Mouse (Mus musculus): ENCODE data around the gene Uhmk1. TPM values are rescaled to one million over a fixed set of nuclear protein-coding genes. Genes with fewer than 3 reads are reported as not detected.

Gene Uhmk1
- total and polyA plus RNA-seq, 3 experiments: 22.7 to 32.5 (median 25.0) TPM

DNA sequence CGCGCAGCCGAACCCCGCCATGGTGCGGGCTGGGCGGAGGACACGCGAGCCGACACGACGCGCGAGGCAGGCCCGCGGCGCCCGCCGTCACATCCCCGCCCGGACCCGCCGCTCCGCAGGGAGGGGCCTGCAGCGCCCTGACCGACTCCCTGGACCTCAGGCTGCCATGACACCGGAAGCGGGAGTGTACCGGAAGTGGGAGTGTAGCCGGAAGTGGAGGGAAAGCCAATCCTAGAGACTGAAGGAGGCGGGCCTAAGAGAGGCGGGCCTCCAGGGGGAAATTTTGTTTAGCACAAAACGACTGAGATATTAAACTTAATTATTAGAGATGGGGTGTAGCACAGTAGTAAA lies 40.3 kb upstream of the Uhmk1 start:
- H3K4me1 ChIP-seq (ENCODE audit: control insufficient read depth in 1 of 2, insufficient read depth in 2 of 2): no peaks in the 10 kb centered on the region
- dilution Hi-C loops (cut with MboI; ENCODE audit: extremely low pct_ligation_motif_present, extremely low pct_unique_long_range_greater_than_20kb, low sequenced_read_pairs): no loop called here
- H3K27ac ChIP-seq (ENCODE audit: insufficient read depth, low read depth): no peak overlapping the region
- H3K9me3 ChIP-seq (replicated peaks; ENCODE audit: low read length): no peaks in the 10 kb centered on the region
- DNase-seq (ENCODE audit: extremely low read depth): no peak
- no peak overlapping the region for H3K4me3 ChIP-seq (replicated peaks in 1 of 3; ENCODE audit: low read depth in 2 of 3, low read length in 2 of 3, poor library complexity in 1 of 3)
- no peak overlapping the region for H3K4me2 ChIP-seq (ENCODE audit: insufficient read depth, low read depth, poor library complexity, severe bottlenecking)
- no peaks in the 10 kb centered on the region for H3K36me3 ChIP-seq (replicated peaks in 1 of 2; ENCODE audit: control insufficient read depth in 1 of 2, insufficient read depth in 1 of 2, low read length in 1 of 2)
- H3K27me3 ChIP-seq (replicated peaks): no peaks in the 10 kb centered on the region
- no peak overlapping the region for H3K9ac ChIP-seq (ENCODE audit: insufficient read depth, low read depth)
- no peak for TF ChIP-seq MEF2A (IDR thresholded peaks at IDR 0.05; ENCODE audit: borderline replicate concordance, low read depth, low read length)
- no peak for TF ChIP-seq MYC (IDR thresholded peaks at IDR 0.05; ENCODE audit: low read depth, low read length)
- TF ChIP-seq SIN3A (IDR thresholded peaks at IDR 0.05; ENCODE audit: low read length): no peak
- no peak for TF ChIP-seq POLR2A (IDR thresholded peaks at IDR 0.05; ENCODE audit: low read depth, low read length)
- TF ChIP-seq HCFC1 (IDR thresholded peaks at IDR 0.05; ENCODE audit: low read depth, low read length): no peak
- TF ChIP-seq MXI1 (IDR thresholded peaks at IDR 0.05; ENCODE audit: low read depth, low read length): no peak
- no peak for TF ChIP-seq USF2 (conservative IDR thresholded peaks at IDR 0.05; ENCODE audit: low read depth, low read length)
- no peak for TF ChIP-seq JUN (IDR thresholded peaks at IDR 0.05; ENCODE audit: insufficient read depth, low read depth, low read length)
- no peaks in the 10 kb centered on the region for H3K79me2 ChIP-seq (replicated peaks; ENCODE audit: control insufficient read depth, extremely low read depth, insufficient read depth, poor library complexity, severe bottlenecking)
- in situ Hi-C loops (cut with MboI; ENCODE audit: low pct_ligation_motif_present, low pct_unique_long_range_greater_than_20kb, low sequenced_read_pairs): no loop called here

DNA sequence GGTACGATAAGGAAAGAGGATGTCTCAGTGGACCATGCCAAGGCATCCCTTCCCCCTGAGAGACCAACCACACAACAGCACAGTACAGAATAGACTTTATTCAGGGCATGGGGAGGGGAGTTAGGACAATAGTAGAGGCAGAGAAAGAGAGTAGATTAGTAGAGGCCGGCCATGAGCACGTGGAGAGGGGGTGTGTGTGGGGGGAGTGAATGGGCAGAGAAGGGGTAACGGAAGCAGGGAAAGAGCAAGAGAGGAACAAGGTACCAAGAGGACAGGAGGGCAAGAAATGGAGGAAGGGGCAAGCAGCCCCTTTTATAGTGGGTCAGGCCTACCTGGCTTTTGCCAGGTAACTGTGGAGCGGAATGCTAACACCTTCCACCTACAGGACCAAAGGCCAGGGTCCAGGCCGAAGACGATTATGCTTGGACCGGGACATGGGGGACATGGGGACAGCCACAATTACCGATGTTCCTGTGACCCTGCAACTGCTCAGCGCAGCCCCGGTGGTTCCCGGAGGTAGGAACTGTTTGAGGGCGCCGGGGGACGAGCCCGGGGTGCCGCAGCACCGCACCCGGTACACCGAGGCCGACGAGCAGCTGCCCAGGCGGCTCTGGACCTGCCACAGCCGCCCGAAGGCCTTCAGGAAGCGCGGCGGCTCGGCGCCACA lies 39.8 kb upstream of the Uhmk1 start:
- H3K4me2 ChIP-seq (ENCODE audit: insufficient read depth, low read depth, poor library complexity, severe bottlenecking): no peak overlapping the region
- in situ Hi-C loops (cut with MboI; ENCODE audit: low pct_ligation_motif_present, low pct_unique_long_range_greater_than_20kb, low sequenced_read_pairs) (no loop called here), dilution Hi-C loops (cut with MboI; ENCODE audit: extremely low pct_ligation_motif_present, extremely low pct_unique_long_range_greater_than_20kb, low sequenced_read_pairs) (no loop called here)
- no peaks in the 10 kb centered on the region for H3K79me2 ChIP-seq (replicated peaks; ENCODE audit: control insufficient read depth, extremely low read depth, insufficient read depth, poor library complexity, severe bottlenecking)
- H3K9me3 ChIP-seq (replicated peaks; ENCODE audit: low read length): no peaks in the 10 kb centered on the region
- no peak for TF ChIP-seq NRF1 (IDR thresholded peaks at IDR 0.05; ENCODE audit: low read depth, low read length)
- no peak for TF ChIP-seq MEF2A (IDR thresholded peaks at IDR 0.05; ENCODE audit: borderline replicate concordance, low read depth, low read length)
- TF ChIP-seq TCF12 (IDR thresholded peaks at IDR 0.05; ENCODE audit: low read depth, low read length): no peak
- TF ChIP-seq POLR2AphosphoS2 (IDR thresholded peaks at IDR 0.05; ENCODE audit: low read depth, low read length): no peak
- TF ChIP-seq CHD2 (IDR thresholded peaks at IDR 0.05; ENCODE audit: low read length): no peak
- no peak for TF ChIP-seq GABPA (IDR thresholded peaks at IDR 0.05; ENCODE audit: insufficient replicate concordance, low read depth, low read length)
- no peak for TF ChIP-seq EP300 (IDR thresholded peaks at IDR 0.05; ENCODE audit: low read length)
- TF ChIP-seq MXI1 (IDR thresholded peaks at IDR 0.05; ENCODE audit: low read depth, low read length): no peak
- TF ChIP-seq ZMIZ1 (IDR thresholded peaks at IDR 0.05; ENCODE audit: low read depth, low read length): no peak
- TF ChIP-seq USF1 (IDR thresholded peaks at IDR 0.05; ENCODE audit: low read depth, low read length): no peak
- no peaks in the 10 kb centered on the region for H3K27me3 ChIP-seq (replicated peaks)
- no peak for DNase-seq (ENCODE audit: extremely low read depth)
- H3K9ac ChIP-seq (ENCODE audit: insufficient read depth, low read depth): no peak overlapping the region
- H3K36me3 ChIP-seq (replicated peaks in 1 of 2; ENCODE audit: control insufficient read depth in 1 of 2, insufficient read depth in 1 of 2, low read length in 1 of 2): no peaks in the 10 kb centered on the region
- H3K27ac ChIP-seq (ENCODE audit: insufficient read depth, low read depth): no peak overlapping the region
- H3K4me3 ChIP-seq (replicated peaks in 1 of 3; ENCODE audit: low read depth in 2 of 3, low read length in 2 of 3, poor library complexity in 1 of 3): no peak overlapping the region
- H3K4me1 ChIP-seq (ENCODE audit: control insufficient read depth in 1 of 2, insufficient read depth in 2 of 2): no peaks in the 10 kb centered on the region

Measured in CH12.LX (cell line).